Mouse (Mus musculus): ENCODE measurements around the gene Tfdp1.

DNA sequence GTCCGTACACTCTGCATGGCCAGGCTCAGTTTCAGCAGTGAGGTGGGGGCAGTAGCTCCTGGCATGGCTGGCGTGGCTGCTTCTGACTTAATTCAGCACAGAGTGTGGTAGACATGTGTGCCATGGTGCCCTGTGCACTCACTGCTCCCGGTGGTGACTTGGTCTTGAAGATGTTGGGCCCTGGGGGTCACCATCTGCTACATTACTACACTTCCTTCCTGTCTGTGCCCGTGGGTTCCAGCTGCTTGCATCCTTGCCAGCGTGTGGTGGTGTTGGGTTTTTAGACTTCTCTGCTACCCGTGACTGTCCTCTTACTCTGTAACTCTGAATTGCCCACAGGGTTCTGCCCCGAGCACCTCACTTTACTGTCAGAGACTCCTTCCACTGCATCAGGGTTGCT lies 21.7 kb downstream of the Tfdp1 start:
- TF ChIP-seq CTCF (IDR thresholded peaks at IDR 0.05; ENCODE audit: low read depth, low read length) (no peak), POLR2A (IDR thresholded peaks at IDR 0.05; ENCODE audit: insufficient read depth, low read length) (no peak)

Data from ES-Bruce4 (cell line).